Mouse (Mus musculus) embryonic fibroblast, embryonic 13.5 days (primary cell): ENCODE data around the gene Cd247.

Experiments used
- CTCF ChIP-seq: IDR thresholded peaks from 2 replicates; pipeline ENCODE4 v1.5.1; 2011; ENCODE audit warnings: mild to moderate bottlenecking, control low read depth, low read length, moderate library complexity, borderline replicate concordance; ENCODE audit not compliant: insufficient read depth
- POLR2A ChIP-seq: IDR thresholded peaks from 2 replicates; pipeline ENCODE4 v1.6.1; 2011; ENCODE audit warnings: low read depth, mild to moderate bottlenecking, control low read depth, low read length, moderate library complexity

- TF ChIP-seq POLR2A (no peak), CTCF (no peak)
Measured at GRCm38 (mm10) chr1:165828173-165828572, 39.7 kb downstream of the Cd247 start.
